Mouse (Mus musculus): Measurements from ENCODE around the gene Cnot4.

The Cnot4 gene

GRCm38 (mm10) chr6:35043127-35043526, 90.4 kb downstream of the Cnot4 start:
- in situ Hi-C loops (cut with MboI, MseI) = no loop called here

GRCm38 (mm10) chr6:35033341-35033740, 100.2 kb downstream of the Cnot4 start:
- in situ Hi-C loops (cut with MboI, MseI) = no loop called here

GRCm38 (mm10) chr6:35032704-35033103, 100.8 kb downstream of the Cnot4 start:
- in situ Hi-C loops (cut with MboI, MseI) = no loop called here

GRCm38 (mm10) chr6:35030811-35031210, 102.7 kb downstream of the Cnot4 start:
- in situ Hi-C loops (cut with MboI, MseI) = no loop called here

GRCm38 (mm10) chr6:35030226-35030625, 103.3 kb downstream of the Cnot4 start:
- in situ Hi-C loops (cut with MboI, MseI) = no loop called here

GRCm38 (mm10) chr6:35028023-35028422, 105.5 kb downstream of the Cnot4 start:
- in situ Hi-C loops (cut with MboI, MseI) = no loop called here

GRCm38 (mm10) chr6:35027257-35027656, 106.3 kb downstream of the Cnot4 start:
- in situ Hi-C loops (cut with MboI, MseI) = no loop called here

- in situ Hi-C loops (cut with MboI, MseI) = no loop called here
Observed at GRCm38 (mm10) chr6:35016624-35017023, 116.9 kb downstream of the Cnot4 start.

- in situ Hi-C loops (cut with MboI, MseI) = no loop called here
Observed at GRCm38 (mm10) chr6:35011953-35012352, 121.6 kb downstream of the Cnot4 start.

GRCm38 (mm10) chr6:35010705-35011104, 122.8 kb downstream of the Cnot4 start:
- in situ Hi-C loops (cut with MboI, MseI) = no loop called here

- in situ Hi-C loops (cut with MboI, MseI) = no loop called here
Observed at GRCm38 (mm10) chr6:35002261-35002669, 131.3 kb downstream of the Cnot4 start.

GRCm38 (mm10) chr6:34999101-34999500, 134.4 kb downstream of the Cnot4 start:
- in situ Hi-C loops (cut with MboI, MseI) = loop anchor here in 1 of 2 experiments (5.0 to 10.0 kb wide), 2 partner anchors 62 to 614 kb away; partner anchors contain the start of gene Akr1b10

- in situ Hi-C loops (cut with MboI, MseI) = loop anchor here in 1 of 2 experiments (5.0 to 10.0 kb wide), 2 partner anchors 59 to 612 kb away; partner anchors contain the start of gene Akr1b10
Observed at GRCm38 (mm10) chr6:34996496-34996895, 137.0 kb downstream of the Cnot4 start.

GRCm38 (mm10) chr6:34995265-34995681, 138.3 kb downstream of the Cnot4 start:
- in situ Hi-C loops (cut with MboI, MseI) = loop anchor here in 1 of 2 experiments (5.0 to 10.0 kb wide), 2 partner anchors 58 to 610 kb away; partner anchors contain the start of gene Akr1b10

GRCm38 (mm10) chr6:34994692-34995091, 138.8 kb downstream of the Cnot4 start:
- in situ Hi-C loops (cut with MboI, MseI) = loop anchor here in 1 of 2 experiments (5.0 to 10.0 kb wide), 2 partner anchors 57 to 610 kb away; partner anchors contain the start of gene Akr1b10

GRCm38 (mm10) chr6:34989263-34989662, 144.3 kb downstream of the Cnot4 start:
- in situ Hi-C loops (cut with MboI, MseI) = no loop called here

- in situ Hi-C loops (cut with MboI, MseI) = no loop called here
Observed at GRCm38 (mm10) chr6:34988081-34988761, 145.3 kb downstream of the Cnot4 start, which contains the start of gene Slc23a4. Slc23a4 (minus strand) TSS chr6:34988404.

- in situ Hi-C loops (cut with MboI, MseI) = no loop called here
Observed at GRCm38 (mm10) chr6:34987085-34987645, 146.4 kb downstream of the Cnot4 start.

- in situ Hi-C loops (cut with MboI, MseI) = no loop called here
Observed at GRCm38 (mm10) chr6:34980661-34981060, 152.9 kb downstream of the Cnot4 start.

- in situ Hi-C loops (cut with MboI, MseI) = no loop called here
Observed at GRCm38 (mm10) chr6:34979291-34979690, 154.2 kb downstream of the Cnot4 start.

Data from T-helper 17 cell (primary cell).